Mouse (Mus musculus): ENCODE data around the gene Wdr27. TPM values are rescaled to one million over a fixed set of nuclear protein-coding genes. Genes with fewer than 3 reads are reported as not detected.
"Not testable (repeated sequence)": the region's sequence is repeated elsewhere in the genome, so short reads cannot be mapped to it uniquely, and the experiment has no call there.

Gene Wdr27
- 0.46 and 0.66 TPM in 2 replicates for total RNA-seq (2014; rRNA removed; ENCODE audit: low replicate concordance)
- polyA plus RNA-seq (2015; fragmentation: Nextera tagmentation; extraction: Ambion mirVana), result 4.7 and 4.9 TPM in 2 replicates

GRCm38 (mm10) chr17:14943009-14943728, at the start of gene Wdr27, which contains the start of gene 1600012H06Rik:
Wdr27 (minus strand) TSS chr17:14943158.
1600012H06Rik (plus strand) TSS chr17:14943184.
- Histone ChIP-seq H3K27ac (ENCODE audit: low read depth) (peak within 1 kb of the TSS; percentile 70), H3K4me3 (ENCODE audit: low read depth, low read length) (peak within 1 kb of the TSS; percentile 85), H3K27me3 (ENCODE audit: control insufficient read depth, insufficient read depth, low read length) (no peaks in the 10 kb centered on the region), H3K4me1 (ENCODE audit: control insufficient read depth, insufficient read depth) (peaks cover 7% of the 10 kb centered on the region), H3K9ac (replicated peaks; ENCODE audit: low read depth, low read length) (peak within 1 kb of the TSS; percentile 82), H3K4me2 (ENCODE audit: low read depth, low read length) (peak within 1 kb of the TSS; percentile 90), H3K9me3 (replicated peaks; ENCODE audit: control insufficient read depth, low read length) (no peaks in the 10 kb centered on the region), H3K36me3 (replicated peaks; ENCODE audit: control insufficient read depth, insufficient read depth, low read length) (peaks cover 13% of the 10 kb centered on the region)
- DNase-seq (ENCODE audit: low spot score) (peak; percentile 96), ATAC-seq (ENCODE audit: insufficient read depth, low read depth) (peak; percentile 98)
- TF ChIP-seq EP300 (IDR thresholded peaks at IDR 0.05; ENCODE audit: low read depth) (peak; percentile 98), CTCF (IDR thresholded peaks at IDR 0.05; ENCODE audit: low read depth) (no peak)
- WGBS, result under 1% methylated on average over 54 of the region's 54 CpGs

GRCm38 (mm10) chr17:14992522-14993138, 49.7 kb upstream of the Wdr27 start:
- not testable (repeated sequence) for H3K4me1 ChIP-seq (ENCODE audit: control insufficient read depth, insufficient read depth); H3K27ac ChIP-seq (ENCODE audit: low read depth); H3K36me3 ChIP-seq (replicated peaks; ENCODE audit: control insufficient read depth, insufficient read depth, low read length); DNase-seq (ENCODE audit: low spot score); H3K9ac ChIP-seq (replicated peaks; ENCODE audit: low read depth, low read length); H3K27me3 ChIP-seq (ENCODE audit: control insufficient read depth, insufficient read depth, low read length); H3K4me2 ChIP-seq (ENCODE audit: low read depth, low read length); H3K4me3 ChIP-seq (ENCODE audit: low read depth, low read length); H3K9me3 ChIP-seq (replicated peaks; ENCODE audit: control insufficient read depth, low read length)
- no CpG with 5 or more reads among the region's 98 CpGs for WGBS
- peak; percentile 88 for ATAC-seq (ENCODE audit: insufficient read depth, low read depth)

GRCm38 (mm10) chr17:14990116-14990702, 47.3 kb upstream of the Wdr27 start:
- not testable (repeated sequence) for H3K4me3 ChIP-seq (ENCODE audit: low read depth, low read length); H3K9ac ChIP-seq (replicated peaks; ENCODE audit: low read depth, low read length); H3K4me2 ChIP-seq (ENCODE audit: low read depth, low read length); H3K4me1 ChIP-seq (ENCODE audit: control insufficient read depth, insufficient read depth); H3K27me3 ChIP-seq (ENCODE audit: control insufficient read depth, insufficient read depth, low read length); H3K36me3 ChIP-seq (replicated peaks; ENCODE audit: control insufficient read depth, insufficient read depth, low read length); ATAC-seq (ENCODE audit: insufficient read depth, low read depth); H3K9me3 ChIP-seq (replicated peaks; ENCODE audit: control insufficient read depth, low read length); DNase-seq (ENCODE audit: low spot score); H3K27ac ChIP-seq (ENCODE audit: low read depth)
- 78% methylated on average over 4 of the region's 5 CpGs for WGBS

GRCm38 (mm10) chr17:14978362-14979038, 35.5 kb upstream of the Wdr27 start, which contains the start of the genes 9030025P20Rik and Gm3417:
9030025P20Rik (plus strand) TSS chr17:14978468.
Gm3417 (minus strand) TSS chr17:14978790.
- no CpG with 5 or more reads among the region's 60 CpGs for WGBS
- ATAC-seq (ENCODE audit: insufficient read depth, low read depth), result peak; percentile 98
- H3K36me3 ChIP-seq (replicated peaks; ENCODE audit: control insufficient read depth, insufficient read depth, low read length); H3K27ac ChIP-seq (ENCODE audit: low read depth); H3K4me2 ChIP-seq (ENCODE audit: low read depth, low read length); H3K9ac ChIP-seq (replicated peaks; ENCODE audit: low read depth, low read length); H3K4me1 ChIP-seq (ENCODE audit: control insufficient read depth, insufficient read depth); H3K27me3 ChIP-seq (ENCODE audit: control insufficient read depth, insufficient read depth, low read length); H3K9me3 ChIP-seq (replicated peaks; ENCODE audit: control insufficient read depth, low read length); H3K4me3 ChIP-seq (ENCODE audit: low read depth, low read length); DNase-seq (ENCODE audit: low spot score): not testable (repeated sequence)

GRCm38 (mm10) chr17:14977718-14978361, 34.9 kb upstream of the Wdr27 start:
- not testable (repeated sequence) for H3K27me3 ChIP-seq (ENCODE audit: control insufficient read depth, insufficient read depth, low read length); DNase-seq (ENCODE audit: low spot score); H3K4me2 ChIP-seq (ENCODE audit: low read depth, low read length)

GRCm38 (mm10) chr17:14968373-14968913, 25.5 kb upstream of the Wdr27 start:
- not testable (repeated sequence) for H3K27me3 ChIP-seq (ENCODE audit: control insufficient read depth, insufficient read depth, low read length); H3K36me3 ChIP-seq (replicated peaks; ENCODE audit: control insufficient read depth, insufficient read depth, low read length); ATAC-seq (ENCODE audit: insufficient read depth, low read depth); H3K4me3 ChIP-seq (ENCODE audit: low read depth, low read length); DNase-seq (ENCODE audit: low spot score); H3K9me3 ChIP-seq (replicated peaks; ENCODE audit: control insufficient read depth, low read length); H3K4me1 ChIP-seq (ENCODE audit: control insufficient read depth, insufficient read depth); H3K4me2 ChIP-seq (ENCODE audit: low read depth, low read length); H3K27ac ChIP-seq (ENCODE audit: low read depth); H3K9ac ChIP-seq (replicated peaks; ENCODE audit: low read depth, low read length)
- WGBS, result no CpG with 5 or more reads among the region's 6 CpGs

More at GRCm38 (mm10) chr17:14977718-14978361, 34.9 kb upstream of the Wdr27 start:
- not testable (repeated sequence) for H3K4me3 ChIP-seq (ENCODE audit: low read depth, low read length); H3K36me3 ChIP-seq (replicated peaks; ENCODE audit: control insufficient read depth, insufficient read depth, low read length); H3K27ac ChIP-seq (ENCODE audit: low read depth); H3K9ac ChIP-seq (replicated peaks; ENCODE audit: low read depth, low read length); H3K4me1 ChIP-seq (ENCODE audit: control insufficient read depth, insufficient read depth); H3K9me3 ChIP-seq (replicated peaks; ENCODE audit: control insufficient read depth, low read length)
- peak; percentile 18; the same call in 1 of the 2 replicates for ATAC-seq (ENCODE audit: insufficient read depth, low read depth)
- 3% methylated on average over 4 of the region's 7 CpGs for WGBS

GRCm38 (mm10) chr17:14961557-14962154, 18.7 kb upstream of the Wdr27 start:
- peak; percentile 77 for ATAC-seq (ENCODE audit: insufficient read depth, low read depth)
- DNase-seq (ENCODE audit: low spot score), result not testable (repeated sequence)

More at GRCm38 (mm10) chr17:14961557-14962154, 18.7 kb upstream of the Wdr27 start:
- not testable (repeated sequence) for H3K9ac ChIP-seq (replicated peaks; ENCODE audit: low read depth, low read length); H3K9me3 ChIP-seq (replicated peaks; ENCODE audit: control insufficient read depth, low read length); H3K36me3 ChIP-seq (replicated peaks; ENCODE audit: control insufficient read depth, insufficient read depth, low read length); H3K4me1 ChIP-seq (ENCODE audit: control insufficient read depth, insufficient read depth); H3K27me3 ChIP-seq (ENCODE audit: control insufficient read depth, insufficient read depth, low read length); H3K4me3 ChIP-seq (ENCODE audit: low read depth, low read length); H3K4me2 ChIP-seq (ENCODE audit: low read depth, low read length); H3K27ac ChIP-seq (ENCODE audit: low read depth)
- whole genome bisulfite sequencing, result no CpG with 5 or more reads among the region's 44 CpGs
